Mouse (Mus musculus) hindbrain, embryonic 15.5 days (tissue): Measurements from ENCODE around the gene Tenm3. TPM values are rescaled to one million over a fixed set of nuclear protein-coding genes. Genes with fewer than 3 reads are reported as not detected.

ENCODE experiments used
- ATAC-seq: fragments of 200-750 bp; cut with Nextera tagmentation; 2 replicates; pipeline ENCODE4 v1.8.0; 2017; ENCODE audit warnings: low read depth, moderate number of reproducible peaks, moderate TSS enrichment; ENCODE audit not compliant: low FRiP score
- H3K27ac ChIP-seq: fragments of 300-500 bp; sonication (generic); replicated peaks from 2 replicates; pipeline ENCODE4 v1.5.1; 2015; ENCODE audit warnings: mild to moderate bottlenecking, inconsistent platforms
- H3K27me3 ChIP-seq: fragments of 300-500 bp; sonication (generic); 2 replicates; pipeline ENCODE4 v1.6.1; 2015; ENCODE audit warnings: control low read depth, inconsistent platforms
- H3K36me3 ChIP-seq: fragments of 300-500 bp; sonication (generic); 2 replicates; pipeline ENCODE4 v1.6.1; 2015; ENCODE audit warnings: control low read depth, inconsistent platforms
- H3K4me1 ChIP-seq: fragments of 300-500 bp; sonication (generic); replicated peaks from 2 replicates; pipeline ENCODE4 v1.6.1; 2015; ENCODE audit warnings: control low read depth, inconsistent platforms
- H3K4me2 ChIP-seq: fragments of 300-500 bp; sonication (generic); 2 replicates; pipeline ENCODE4 v1.6.1; 2015; ENCODE audit warnings: moderate library complexity, mild to moderate bottlenecking, inconsistent platforms
- H3K4me3 ChIP-seq: fragments of 300-500 bp; sonication (generic); 2 replicates; pipeline ENCODE4 v1.5.1; 2015; ENCODE audit warnings: mild to moderate bottlenecking, inconsistent platforms
- H3K9ac ChIP-seq: fragments of 300-500 bp; sonication (generic); 2 replicates; pipeline ENCODE4 v1.6.1; 2015; ENCODE audit warnings: inconsistent platforms
- H3K9me3 ChIP-seq: fragments of 300-500 bp; sonication (generic); 2 replicates; pipeline ENCODE4 v1.6.1; 2016; ENCODE audit warnings: control low read depth, inconsistent platforms
- WGBS: fragments of 180-500 bp; shearing (Covaris S2); methylation state at CpG from one replicate; pipeline ENCODE4 v1.1.7; 2015; 5-methylcytosine and 5-hydroxymethylcytosine counted together
- polyA plus RNA-seq: library from polyadenylated mRNA; unstranded; fragments of >200 nt; fragmentation: Nextera tagmentation; extraction: Ambion mirVana; gene quantifications from 2 replicates; pipeline ENCODE4 v1.2.1, GENCODE M21; 2015

Gene Tenm3
- polyA plus RNA-seq, 1 experiment from 2014 or later: 32.7 TPM

- H3K36me3 ChIP-seq: no peaks in the 10 kb centered on the region
- ATAC-seq: no peak
- 67% methylated on average over 8 of the region's 8 CpGs for WGBS
- no peaks in the 10 kb centered on the region for H3K4me1 ChIP-seq
- no peak overlapping the region for H3K4me2 ChIP-seq
- H3K4me3 ChIP-seq: no peak overlapping the region
- no peak overlapping the region for H3K27ac ChIP-seq
- H3K9me3 ChIP-seq: no peaks in the 10 kb centered on the region
- no peaks in the 10 kb centered on the region for H3K27me3 ChIP-seq
- no peak overlapping the region for H3K9ac ChIP-seq
Measured at GRCm38 (mm10) chr8:48802231-48802630, 41.5 kb downstream of the Tenm3 start.

DNA sequence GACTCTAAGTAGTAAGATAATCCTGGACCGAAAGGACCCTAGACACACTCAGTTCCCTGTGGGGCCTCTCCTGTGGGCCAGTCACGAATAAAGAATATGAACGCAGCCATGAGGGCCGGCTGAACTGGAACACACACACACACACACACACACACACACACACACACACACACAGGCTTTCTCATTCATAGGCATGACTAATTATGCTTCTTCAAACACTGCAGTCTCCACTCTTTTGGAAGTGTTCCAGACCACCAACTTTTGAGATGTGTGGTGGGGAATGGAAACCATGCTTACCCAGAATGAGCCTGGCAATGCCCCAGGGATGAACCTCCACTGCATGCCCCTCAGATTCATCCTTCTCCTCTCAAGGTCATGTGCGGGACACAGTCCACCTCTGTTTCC lies 45.8 kb downstream of the Tenm3 start:
- Histone ChIP-seq H3K9ac (no peak overlapping the region), H3K9me3 (no peaks in the 10 kb centered on the region), H3K36me3 (no peaks in the 10 kb centered on the region), H3K4me1 (0 out of 2 replicates have a peak, but pooled peaks cover 7% of the 10 kb centered on the region), H3K4me3 (no peak overlapping the region), H3K27me3 (no peaks in the 10 kb centered on the region), H3K4me2 (no peak overlapping the region), H3K27ac (no peak overlapping the region)
- peak; percentile 61 for ATAC-seq
- 48% methylated on average over 5 of the region's 5 CpGs for WGBS

- no peak for ATAC-seq
- Histone ChIP-seq H3K9ac (no peak overlapping the region), H3K4me3 (no peak overlapping the region), H3K9me3 (no peaks in the 10 kb centered on the region), H3K36me3 (no peaks in the 10 kb centered on the region), H3K4me2 (no peak overlapping the region), H3K27ac (no peak overlapping the region), H3K4me1 (0 out of 2 replicates have a peak, but pooled peaks cover 7% of the 10 kb centered on the region), H3K27me3 (no peaks in the 10 kb centered on the region)
- 68% methylated on average over 7 of the region's 7 CpGs for WGBS
Measured at GRCm38 (mm10) chr8:48794285-48794684, 49.5 kb downstream of the Tenm3 start.

DNA sequence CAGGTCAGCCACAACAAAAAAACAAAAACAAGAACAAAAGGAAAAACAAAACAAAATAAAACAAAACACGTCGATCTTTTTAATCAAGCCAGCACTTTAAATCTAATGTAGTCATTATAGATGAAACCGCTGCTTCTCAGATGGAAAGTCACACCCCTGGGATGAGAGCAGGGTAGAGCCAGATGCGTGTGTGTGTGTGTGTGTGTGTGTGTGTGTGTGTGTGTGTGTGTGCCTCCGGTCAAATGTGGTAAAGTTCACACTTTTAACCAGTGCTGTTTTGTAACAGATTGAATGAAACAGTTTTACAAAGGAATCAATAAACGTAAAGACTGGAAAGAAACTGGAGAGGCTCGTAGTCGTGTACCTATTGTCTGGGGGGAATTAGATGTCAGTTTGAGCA lies 50.0 kb downstream of the Tenm3 start:
- H3K27me3 ChIP-seq: no peaks in the 10 kb centered on the region
- no peak overlapping the region for H3K4me2 ChIP-seq
- H3K9me3 ChIP-seq: no peaks in the 10 kb centered on the region
- no peak overlapping the region for H3K27ac ChIP-seq
- no peak overlapping the region for H3K4me3 ChIP-seq
- WGBS: 45% methylated on average over 8 of the region's 8 CpGs
- H3K36me3 ChIP-seq: no peaks in the 10 kb centered on the region
- no peak for ATAC-seq
- no peak overlapping the region for H3K9ac ChIP-seq
- 0 out of 2 replicates have a peak, but pooled peaks cover 7% of the 10 kb centered on the region for H3K4me1 ChIP-seq

DNA sequence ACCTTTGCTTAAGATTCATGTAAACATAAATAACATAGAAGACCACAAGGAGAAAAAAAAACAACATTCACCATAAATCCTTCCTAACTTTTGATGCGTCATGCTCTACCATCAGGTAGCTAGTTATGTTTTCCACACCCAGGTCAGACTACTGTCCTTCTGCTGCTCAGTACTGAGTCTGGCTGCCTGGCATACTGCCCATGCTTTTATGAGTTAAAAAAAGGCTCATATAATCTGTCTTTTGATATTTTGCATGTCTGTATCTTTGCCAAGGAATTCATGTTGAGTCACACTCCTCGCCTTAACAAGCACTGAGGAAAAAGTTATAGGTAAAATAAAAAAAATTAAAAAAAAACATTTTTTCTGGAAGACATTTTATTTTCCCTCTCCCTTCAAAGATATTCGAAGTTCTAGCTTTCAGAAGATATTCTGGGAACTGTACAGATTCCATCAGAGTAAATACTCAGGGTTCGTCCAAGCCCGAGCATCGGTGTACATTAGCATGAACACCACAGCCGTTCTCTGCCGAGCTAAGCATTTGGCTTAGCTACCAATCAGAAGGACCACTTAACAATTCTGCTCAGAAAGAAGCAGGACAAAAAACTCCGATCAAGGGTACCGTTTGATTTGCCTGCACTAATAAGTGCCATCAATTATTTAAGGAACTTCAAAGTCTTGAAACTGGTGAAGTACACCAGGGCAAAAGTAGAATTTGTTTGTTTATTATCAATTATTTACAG lies 51.0 kb downstream of the Tenm3 start:
- Histone ChIP-seq H3K27me3 (no peaks in the 10 kb centered on the region), H3K9ac (no peak overlapping the region)
- no peak for ATAC-seq

DNA sequence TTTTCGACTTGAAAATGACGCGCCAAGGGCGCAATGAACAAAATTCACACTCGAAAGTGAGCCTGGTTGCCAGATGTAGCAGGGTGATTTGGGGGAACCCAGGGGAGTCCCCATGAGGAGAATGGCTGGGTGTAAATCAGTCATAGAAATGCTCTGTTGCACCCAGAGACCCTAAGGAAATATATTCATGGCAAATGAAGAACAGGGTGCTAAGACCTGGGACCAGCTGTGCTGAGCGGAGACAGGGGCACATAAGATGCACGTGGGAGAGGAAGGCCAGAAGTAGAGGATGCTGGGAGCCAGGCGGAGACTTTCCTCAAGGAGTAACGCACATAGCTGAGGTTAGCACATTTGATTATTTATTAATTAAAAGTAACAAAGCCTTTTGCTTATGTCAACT lies 60.4 kb downstream of the Tenm3 start:
- Histone ChIP-seq H3K4me2 (no peak overlapping the region), H3K27me3 (no peaks in the 10 kb centered on the region), H3K4me3 (no peak overlapping the region), H3K36me3 (no peaks in the 10 kb centered on the region), H3K9me3 (no peaks in the 10 kb centered on the region), H3K27ac (no peak overlapping the region), H3K9ac (no peak overlapping the region), H3K4me1 (0 out of 2 replicates have a peak, but pooled peaks cover 4% of the 10 kb centered on the region)
- no peak for ATAC-seq
- 81% methylated on average over 9 of the region's 9 CpGs for WGBS

More for the DNA sequence above, 51.0 kb downstream of the Tenm3 start:
- Histone ChIP-seq H3K4me1 (0 out of 2 replicates have a peak, but pooled peaks cover 7% of the 10 kb centered on the region), H3K4me2 (no peak overlapping the region), H3K4me3 (no peak overlapping the region), H3K36me3 (no peaks in the 10 kb centered on the region), H3K9me3 (no peaks in the 10 kb centered on the region), H3K27ac (no peak overlapping the region)
- 56% methylated on average over 10 of the region's 10 CpGs for WGBS

- ATAC-seq: no peak
- H3K9me3 ChIP-seq: no peaks in the 10 kb centered on the region
- no peak overlapping the region for H3K4me3 ChIP-seq
- H3K36me3 ChIP-seq: no peaks in the 10 kb centered on the region
- H3K4me2 ChIP-seq: no peak overlapping the region
- WGBS: 88% methylated on average over 6 of the region's 6 CpGs
- no peak overlapping the region for H3K9ac ChIP-seq
- H3K27ac ChIP-seq: no peak overlapping the region
- peaks cover 6% of the 10 kb centered on the region for H3K4me1 ChIP-seq
- H3K27me3 ChIP-seq: 0 out of 2 replicates have a peak, but pooled peaks cover 2% of the 10 kb centered on the region
Measured at GRCm38 (mm10) chr8:48780628-48781027, 63.1 kb downstream of the Tenm3 start.

GRCm38 (mm10) chr8:48779194-48779593 lies 64.6 kb downstream of the Tenm3 start:
- Histone ChIP-seq H3K36me3 (no peaks in the 10 kb centered on the region), H3K4me2 (no peak overlapping the region), H3K9me3 (no peaks in the 10 kb centered on the region), H3K27ac (no peak overlapping the region), H3K9ac (no peak overlapping the region), H3K4me1 (peaks cover 8% of the 10 kb centered on the region), H3K27me3 (0 out of 2 replicates have a peak, but pooled peaks cover 3% of the 10 kb centered on the region), H3K4me3 (no peak overlapping the region)
- 83% methylated on average over 4 of the region's 4 CpGs for WGBS
- ATAC-seq: no peak

DNA sequence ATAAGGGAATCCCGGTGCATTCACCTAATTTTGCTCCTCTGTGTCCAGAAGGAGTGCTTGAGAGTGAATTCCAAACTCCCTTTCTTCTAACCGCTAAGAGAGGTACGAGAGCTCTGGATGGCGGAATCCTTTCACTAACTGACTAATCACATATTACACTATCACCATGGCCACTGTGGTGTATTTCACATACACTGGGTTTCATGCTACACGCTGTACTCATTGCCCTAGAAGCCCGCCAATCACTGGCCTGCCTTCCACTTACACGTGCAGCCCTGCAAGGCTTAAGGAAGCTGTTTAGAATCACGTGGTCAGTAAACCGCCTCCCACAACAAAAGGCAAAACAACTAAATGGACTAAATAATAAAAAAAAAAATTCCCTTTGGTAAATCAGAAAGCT lies 67.7 kb downstream of the Tenm3 start:
- H3K36me3 ChIP-seq: no peaks in the 10 kb centered on the region
- H3K9me3 ChIP-seq: no peaks in the 10 kb centered on the region
- 0 out of 2 replicates have a peak, but pooled peaks cover 3% of the 10 kb centered on the region for H3K27me3 ChIP-seq
- ATAC-seq: no peak
- H3K4me2 ChIP-seq: peak overlapping the region; percentile 38
- H3K4me3 ChIP-seq: no peak overlapping the region
- H3K9ac ChIP-seq: no peak overlapping the region
- no peak overlapping the region for H3K27ac ChIP-seq
- WGBS: 40% methylated on average over 9 of the region's 9 CpGs
- H3K4me1 ChIP-seq: peaks cover 4% of the 10 kb centered on the region

- Histone ChIP-seq H3K27ac (no peak overlapping the region), H3K36me3 (no peaks in the 10 kb centered on the region), H3K4me1 (peaks cover 4% of the 10 kb centered on the region), H3K27me3 (0 out of 2 replicates have a peak, but pooled peaks cover 3% of the 10 kb centered on the region), H3K4me2 (peak overlapping the region; percentile 38), H3K9ac (no peak overlapping the region), H3K9me3 (no peaks in the 10 kb centered on the region), H3K4me3 (0 out of 2 replicates have a peak overlapping the region, but pooled peaks have one; percentile 6)
- 16% methylated on average over 9 of the region's 9 CpGs for WGBS
- ATAC-seq: no peak
Measured at GRCm38 (mm10) chr8:48775531-48776037, 68.2 kb downstream of the Tenm3 start.

DNA sequence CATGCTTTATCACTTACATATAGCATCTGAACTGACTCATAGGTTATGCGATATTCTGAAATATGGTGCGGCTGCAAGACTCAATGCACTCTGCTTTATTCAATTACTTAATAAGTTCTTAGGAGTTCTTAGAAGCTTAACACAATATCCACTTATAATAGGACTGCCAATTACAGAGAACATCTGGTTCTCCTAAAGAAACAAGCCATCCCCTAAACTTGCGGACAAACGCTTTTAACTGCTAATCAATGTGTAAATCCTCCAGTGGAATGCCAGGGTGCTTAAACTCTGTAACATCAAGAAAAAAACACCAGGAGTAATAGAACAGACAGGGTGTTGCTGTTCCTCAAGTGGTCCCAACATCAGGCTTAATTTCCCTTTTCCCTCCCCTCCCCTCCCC lies 68.9 kb downstream of the Tenm3 start:
- WGBS: 62% methylated on average over 4 of the region's 4 CpGs
- H3K27ac ChIP-seq: no peak overlapping the region
- no peaks in the 10 kb centered on the region for H3K36me3 ChIP-seq
- H3K4me2 ChIP-seq: no peak overlapping the region
- H3K4me1 ChIP-seq: peaks cover 4% of the 10 kb centered on the region
- no peak overlapping the region for H3K9ac ChIP-seq
- no peak for ATAC-seq
- H3K4me3 ChIP-seq: no peak overlapping the region
- no peaks in the 10 kb centered on the region for H3K9me3 ChIP-seq
- H3K27me3 ChIP-seq: 0 out of 2 replicates have a peak, but pooled peaks cover 3% of the 10 kb centered on the region

- Histone ChIP-seq H3K9me3 (no peaks in the 10 kb centered on the region), H3K27me3 (no peaks in the 10 kb centered on the region), H3K4me1 (no peaks in the 10 kb centered on the region), H3K27ac (no peak overlapping the region), H3K36me3 (no peaks in the 10 kb centered on the region), H3K4me3 (no peak overlapping the region), H3K4me2 (no peak overlapping the region), H3K9ac (no peak overlapping the region)
- ATAC-seq: no peak
- whole genome bisulfite sequencing: 76% methylated on average over 16 of the region's 16 CpGs
Measured at GRCm38 (mm10) chr8:48766545-48767234, 77.1 kb downstream of the Tenm3 start.
